Mouse (Mus musculus) right cerebral cortex, adult 2 months (tissue): ENCODE results near the gene Ftsj3.
"Not testable (repeated sequence)": the region's sequence is repeated elsewhere in the genome, so short reads cannot be mapped to it uniquely, and the experiment has no call there.

Experiments used
- DNase-seq, 2 experiments: peaks; one replicate each; pipeline ENCODE4 v3.0.0; 2021 to 2022; ENCODE audit warnings: low spot score in 2 of 2

The Ftsj3 gene

DNA sequence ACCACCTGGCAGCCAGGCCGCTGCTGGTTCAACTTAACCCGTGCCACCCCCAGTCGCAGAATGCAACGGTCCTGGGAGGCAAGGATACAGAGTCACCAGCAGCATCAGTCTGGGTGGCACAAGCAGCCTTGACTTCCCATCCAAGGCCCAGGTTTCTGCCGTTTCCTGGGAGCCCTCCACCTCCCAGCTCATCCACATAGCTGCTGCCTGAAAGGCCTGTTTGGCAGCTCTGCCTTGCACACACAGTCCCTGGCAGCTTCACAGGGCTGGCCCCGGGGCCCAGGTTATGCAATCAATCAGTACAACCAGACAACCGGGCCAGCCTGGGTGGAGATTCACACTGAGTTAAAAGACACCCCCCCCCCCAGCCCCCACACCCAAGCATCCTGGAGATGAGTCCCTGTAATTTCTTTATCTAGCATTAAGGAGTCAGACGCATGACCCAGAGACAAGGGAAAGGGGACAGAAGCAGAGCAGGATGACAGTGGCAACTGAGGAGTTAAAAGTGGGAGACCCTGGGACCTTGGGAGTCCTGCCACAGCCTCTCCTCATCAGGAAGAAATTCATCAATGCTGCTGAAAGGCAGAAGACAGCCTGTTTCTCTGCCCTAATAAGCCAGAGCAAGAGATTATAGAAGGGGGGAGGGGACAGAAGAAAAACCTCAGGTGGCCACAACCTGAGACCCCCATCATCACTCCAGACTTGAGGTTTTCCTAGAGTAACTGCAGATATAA is 12.6 kb upstream of the Ftsj3 start:
- DNase-seq = peak in 1 of 2 experiments; percentile 46

DNA sequence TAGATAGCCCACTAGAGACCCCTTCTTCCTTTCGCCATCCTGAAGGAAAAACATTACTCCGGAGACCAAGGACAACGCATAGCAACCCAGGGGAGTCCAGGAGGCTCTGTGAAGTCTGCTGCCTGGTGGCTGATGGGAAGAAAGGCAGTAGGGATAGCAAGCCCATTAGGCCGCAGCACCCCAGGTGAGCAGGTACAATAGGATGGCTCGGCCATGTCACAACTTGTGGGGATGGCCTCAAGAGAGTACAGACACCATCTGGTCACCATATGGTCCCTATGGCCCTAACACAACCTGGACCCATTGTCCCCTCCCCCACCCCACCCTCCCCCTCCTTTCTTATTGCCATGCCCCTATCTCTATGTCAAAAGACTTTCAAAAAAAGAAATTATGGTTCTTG is 12.0 kb upstream of the Ftsj3 start:
- DNase-seq = no peak

DNA sequence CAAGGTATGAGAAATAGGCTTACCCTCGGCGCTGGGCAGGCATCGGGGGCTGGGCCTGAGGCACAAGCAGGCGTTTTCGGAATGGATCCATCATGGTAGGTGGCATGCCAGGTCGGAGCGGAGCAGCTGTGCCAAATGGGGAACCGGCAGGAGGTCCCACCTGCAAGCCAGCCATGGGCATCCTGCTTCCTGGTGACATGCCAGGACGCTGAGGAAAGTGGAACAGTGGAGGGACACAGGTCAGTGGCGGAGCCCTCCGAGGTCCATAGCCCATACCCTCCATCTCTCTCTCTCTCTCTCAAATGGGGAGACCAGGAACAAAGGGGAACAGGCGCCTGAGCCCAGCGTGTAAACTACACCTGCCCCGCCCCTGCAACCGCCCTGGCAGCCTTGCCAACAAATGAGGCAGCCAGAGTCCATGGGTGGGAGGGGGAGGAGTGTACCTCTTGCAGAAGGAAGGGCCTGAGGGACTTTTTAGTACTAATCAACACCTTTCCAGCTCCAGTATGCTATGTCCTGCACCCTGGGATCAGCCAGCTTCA is 11.5 kb upstream of the Ftsj3 start:
- DNase-seq = no peak

DNA sequence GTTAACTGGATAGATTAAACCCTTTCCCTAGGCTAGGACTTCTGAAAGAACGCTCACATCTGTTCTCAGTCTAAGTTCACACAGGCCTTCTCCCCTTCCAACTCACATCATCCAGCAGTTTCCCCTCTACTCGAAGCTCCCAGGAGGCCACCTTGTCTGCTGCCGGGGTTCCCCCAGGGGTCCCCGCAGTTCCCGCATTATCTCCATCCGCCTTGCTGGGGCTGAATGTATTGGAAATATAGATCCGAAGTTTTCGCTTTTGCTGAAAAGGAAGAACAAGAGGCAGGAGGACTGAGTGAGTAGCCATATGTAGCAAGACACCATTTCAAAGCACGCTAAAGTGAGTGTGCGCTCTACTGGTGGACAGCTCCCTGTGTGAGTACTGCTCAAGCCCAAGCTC is 10.6 kb upstream of the Ftsj3 start:
- DNase-seq = no peak

DNA sequence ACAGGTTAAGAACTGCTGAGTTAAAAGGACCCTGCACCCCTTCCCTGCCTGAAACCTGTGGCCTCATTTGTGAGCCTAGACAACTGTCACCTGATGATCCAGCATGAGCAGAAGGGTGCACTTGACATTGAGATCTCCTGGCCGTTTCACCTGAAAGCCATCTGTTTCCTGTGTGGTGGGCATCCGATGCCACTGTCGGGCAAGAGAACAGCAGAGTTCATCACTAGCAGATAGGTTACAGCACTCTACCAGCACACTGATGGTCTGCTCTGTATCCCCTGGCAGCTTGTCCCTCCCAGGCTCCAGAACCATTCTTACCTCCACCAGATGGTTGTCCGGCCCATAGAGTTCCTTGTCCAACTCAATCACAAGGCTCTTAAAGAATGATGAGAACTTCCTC is 9.7 kb upstream of the Ftsj3 start:
- no peak for DNase-seq

DNA sequence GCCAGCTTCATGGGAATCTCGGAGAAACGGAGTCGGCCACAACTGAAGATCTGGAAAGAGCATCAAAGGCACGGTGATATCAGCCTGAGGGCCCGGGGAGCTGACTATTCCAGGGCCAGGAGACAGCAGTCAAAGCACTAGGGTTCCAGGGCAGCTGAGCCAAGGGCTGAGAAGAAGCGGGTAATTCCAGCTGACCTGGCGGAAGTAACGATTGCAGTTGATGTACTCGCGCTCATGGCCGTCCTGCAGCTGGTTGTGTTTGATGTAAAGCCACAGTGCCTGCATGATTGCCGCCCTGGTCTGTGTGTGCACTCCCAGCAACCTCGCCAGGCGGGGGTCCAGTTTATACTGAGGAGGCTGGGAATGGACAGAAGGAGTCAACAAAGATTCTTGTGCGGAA is 9.1 kb upstream of the Ftsj3 start:
- no peak for DNase-seq

DNA sequence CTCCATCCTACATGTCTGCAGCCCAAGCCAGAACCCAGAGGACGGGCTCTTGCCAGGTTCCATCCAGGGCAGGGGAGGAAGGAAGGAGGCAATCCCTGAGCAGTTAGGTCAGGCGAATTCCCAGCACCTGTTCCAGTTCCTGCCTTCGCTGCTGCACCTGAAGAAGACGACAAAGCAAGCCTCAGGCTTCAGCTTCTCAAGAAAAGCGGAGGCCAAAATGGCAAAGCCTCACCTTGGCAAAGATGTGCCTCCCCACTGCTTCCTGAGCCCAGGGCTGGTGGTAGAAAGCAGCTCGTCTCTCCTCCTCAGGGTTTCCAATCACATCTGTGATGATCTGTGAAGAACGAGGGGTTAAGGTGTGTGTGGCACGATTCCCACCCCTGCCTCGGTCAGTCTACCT is 8.1 kb upstream of the Ftsj3 start:
- DNase-seq = no peak

DNA sequence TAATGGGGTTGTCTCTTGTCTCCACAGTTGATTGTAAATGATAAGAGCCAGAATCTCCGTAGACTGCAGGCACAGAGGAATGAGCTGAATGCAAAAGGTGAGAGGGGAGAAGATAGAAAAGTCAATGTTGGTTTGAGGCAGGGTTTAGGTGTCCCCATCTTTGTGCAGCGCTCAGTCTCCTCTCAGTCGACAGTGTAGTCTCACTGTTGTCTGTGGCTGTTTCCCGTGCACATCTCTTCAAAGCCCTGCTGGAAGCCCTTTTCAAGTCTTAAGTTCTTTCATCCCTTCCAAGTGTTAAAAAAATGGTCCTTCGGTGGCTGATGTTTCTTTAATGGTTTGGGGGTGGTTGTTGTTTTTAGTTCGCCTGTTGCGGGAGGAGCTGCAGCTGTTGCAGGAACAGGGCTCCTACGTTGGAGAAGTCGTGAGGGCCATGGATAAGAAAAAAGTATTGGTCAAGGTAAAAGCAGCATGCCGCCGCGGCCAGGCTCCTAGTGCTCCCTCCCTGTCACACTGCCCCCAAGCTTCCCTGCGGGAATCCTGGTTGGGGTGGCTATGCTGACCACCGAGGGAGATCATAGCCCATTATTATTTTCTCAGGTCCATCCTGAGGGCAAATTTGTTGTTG is 5.1 kb upstream of the Ftsj3 start:
- DNase-seq = no peak

DNA sequence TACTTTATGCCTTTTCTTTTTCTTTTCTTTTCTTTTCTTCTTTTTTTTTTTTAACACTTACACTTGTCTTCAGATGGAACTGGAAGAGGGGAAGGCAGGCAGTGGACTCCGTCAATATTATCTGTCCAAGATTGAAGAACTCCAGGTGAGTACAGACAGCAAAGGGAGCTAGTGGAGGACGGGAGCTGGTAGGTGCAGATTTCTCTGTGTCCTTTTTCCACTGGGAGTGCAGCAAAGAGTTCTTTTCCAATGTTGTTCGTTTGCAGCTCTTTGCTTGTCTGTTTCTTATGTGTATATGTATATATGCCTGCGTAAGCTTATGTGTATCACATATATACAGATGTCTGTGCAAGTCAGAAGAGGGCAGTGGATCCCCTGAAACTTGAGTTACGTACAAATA is 896 bp upstream of the Ftsj3 start:
- DNase-seq = no peak

DNA sequence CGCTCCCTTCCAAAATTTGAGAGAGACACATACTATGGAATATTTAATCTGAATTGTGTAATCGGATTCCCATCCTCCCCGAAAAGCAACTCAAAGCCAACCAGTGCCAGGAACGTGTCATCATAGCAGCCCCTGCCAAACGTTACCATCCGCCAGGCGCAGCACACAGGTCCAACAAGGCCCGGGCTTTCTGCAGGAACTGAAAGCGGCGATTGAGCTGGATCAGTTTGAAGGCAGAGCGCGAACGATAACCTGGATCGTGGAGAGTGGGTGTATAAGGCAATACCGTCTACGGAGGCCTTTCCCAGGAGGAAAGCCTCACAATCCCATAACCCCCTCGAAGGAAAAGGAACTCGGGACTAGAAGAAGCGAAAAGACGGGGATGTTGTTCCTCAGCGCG is 705 bp downstream of the Ftsj3 start:
- DNase-seq = no peak

DNA sequence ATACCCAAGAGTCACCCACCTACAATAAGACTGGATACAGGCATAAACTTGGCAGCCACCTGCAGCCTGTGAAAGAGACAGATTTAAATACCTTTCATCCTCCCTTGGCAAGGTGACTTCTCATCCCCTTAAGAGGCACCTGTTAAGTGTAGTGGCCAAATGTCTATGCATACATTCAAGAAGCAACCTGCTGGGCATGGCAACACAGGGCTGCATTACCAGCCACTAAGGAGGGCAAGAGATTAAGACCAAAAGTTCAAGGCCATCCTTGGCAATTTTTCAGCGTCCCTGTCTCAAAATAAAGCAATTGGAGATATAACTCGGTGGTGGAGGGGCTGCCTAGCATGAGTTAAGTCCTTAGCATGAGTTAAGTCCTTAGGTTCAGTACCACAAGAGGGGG is 1.1 kb downstream of the Ftsj3 start:
- DNase-seq = no peak

DNA sequence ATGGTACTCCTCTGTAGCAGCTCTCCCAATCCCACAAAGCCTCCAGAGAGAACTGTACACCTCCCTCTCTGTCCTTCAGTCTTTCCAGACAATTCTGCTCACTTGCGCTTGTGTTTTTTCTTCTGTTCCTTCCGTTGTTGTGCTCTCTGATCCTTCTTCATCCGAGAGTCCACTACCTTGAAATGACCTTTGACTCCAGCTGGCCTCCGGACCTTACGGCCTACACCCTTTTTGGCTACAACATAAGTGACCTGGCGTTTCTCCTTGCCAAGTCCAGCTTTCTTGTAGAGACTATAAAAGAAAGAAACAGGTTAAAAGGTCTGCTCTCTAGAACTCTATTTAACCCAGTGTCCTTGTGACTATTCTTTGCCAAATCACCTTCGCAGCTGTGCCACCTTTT is 6.6 kb downstream of the Ftsj3 start:
- DNase-seq = no peak

DNA sequence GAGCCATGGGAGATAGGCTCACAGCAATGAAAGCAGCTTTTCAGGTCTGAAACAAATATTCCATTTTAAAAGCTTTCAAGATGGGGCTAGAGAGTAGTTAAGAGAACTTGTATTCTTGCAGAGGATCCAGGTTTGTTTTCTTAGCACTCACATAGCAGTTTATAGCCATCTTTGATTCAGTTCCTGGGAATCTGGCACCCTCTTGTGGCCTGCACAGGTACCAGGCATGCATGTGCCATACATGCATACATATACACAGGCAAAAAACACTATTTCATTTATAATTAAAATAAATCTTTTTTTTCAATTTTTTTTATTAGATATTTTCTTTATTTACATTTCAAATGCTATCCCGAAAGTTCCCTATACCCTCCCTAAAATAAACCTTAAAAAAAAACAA is 9.0 kb downstream of the Ftsj3 start:
- no peak for DNase-seq

DNA sequence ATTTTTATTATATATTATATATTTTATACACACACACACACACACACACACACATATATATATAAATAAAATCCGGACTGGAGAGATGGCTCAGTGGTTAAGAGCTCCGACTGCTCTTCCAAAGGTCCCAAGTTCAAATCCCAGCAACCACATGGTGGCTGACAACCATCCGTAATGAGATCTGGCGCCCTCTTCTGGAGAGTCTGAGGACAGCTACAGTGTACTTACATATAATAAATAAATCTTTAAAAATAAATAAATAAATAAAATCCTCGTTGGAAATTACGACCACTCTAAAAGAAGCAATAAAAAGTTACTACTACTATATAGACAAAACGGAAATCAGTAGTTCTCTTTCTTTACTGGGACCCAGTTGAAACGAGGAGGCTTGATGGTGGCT is 21.9 kb downstream of the Ftsj3 start:
- not testable (repeated sequence) for DNase-seq

DNA sequence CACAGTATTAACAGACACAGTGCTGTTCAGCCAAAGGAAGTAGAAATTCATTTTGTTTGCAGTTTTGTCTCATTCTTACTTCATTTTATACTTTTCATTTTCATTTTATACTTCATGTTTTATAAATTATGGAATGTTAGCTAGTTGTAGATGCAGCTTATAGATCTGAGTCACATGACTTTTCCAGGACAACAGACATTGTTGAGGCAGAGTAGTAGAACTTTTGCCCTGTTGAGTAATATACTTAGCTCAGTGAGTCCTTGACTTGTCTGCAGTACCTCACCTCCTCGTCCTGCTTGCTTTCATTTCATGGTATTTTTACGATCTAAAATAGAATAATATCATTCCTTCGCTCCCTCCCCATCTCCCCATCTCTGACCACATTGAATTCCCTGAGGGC is 35.3 kb downstream of the Ftsj3 start:
- no peak for DNase-seq

DNA sequence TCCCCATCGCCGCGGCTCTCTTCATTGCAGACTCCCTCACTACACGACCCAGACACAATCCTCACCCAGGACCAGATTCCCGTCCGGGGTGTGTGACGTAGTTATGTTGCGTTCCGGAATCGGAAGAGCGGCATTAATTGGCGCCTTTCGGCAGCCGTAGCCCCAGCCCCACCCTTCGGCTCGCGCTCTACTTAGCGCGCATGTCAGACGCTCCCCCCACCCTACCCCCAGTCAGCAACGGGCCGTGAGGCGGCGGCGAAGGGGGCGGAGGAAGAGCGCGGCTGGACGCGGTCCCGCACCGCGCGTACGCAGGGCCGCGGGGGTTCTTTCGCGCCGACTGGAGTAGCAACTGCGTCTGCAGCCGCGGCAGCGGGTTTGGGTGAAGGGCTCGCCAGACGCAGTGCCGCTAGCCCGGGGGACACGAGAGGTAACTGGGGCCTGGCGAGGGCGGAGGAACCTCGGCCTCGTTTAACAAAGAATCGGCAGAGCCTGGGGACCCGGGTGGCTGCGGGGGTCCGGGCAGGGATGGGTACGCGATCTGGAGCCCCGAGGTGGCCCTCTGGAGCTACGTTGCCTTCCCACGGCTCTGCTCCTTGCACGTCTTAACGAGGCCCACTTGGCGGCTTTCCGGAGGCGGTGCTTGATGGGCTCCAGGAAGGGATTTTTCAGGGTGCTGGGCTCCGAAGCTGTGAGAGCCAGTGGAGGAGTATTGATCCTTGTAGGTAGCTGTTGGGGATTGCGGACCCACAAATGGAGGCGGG is 39.0 kb downstream of the Ftsj3 start, which contains the start of gene Ddx42:
Ddx42 (plus strand) TSS at position 197 of the 761 bp plus-strand sequence.
- peak; percentile 88 to 91 for DNase-seq

DNA sequence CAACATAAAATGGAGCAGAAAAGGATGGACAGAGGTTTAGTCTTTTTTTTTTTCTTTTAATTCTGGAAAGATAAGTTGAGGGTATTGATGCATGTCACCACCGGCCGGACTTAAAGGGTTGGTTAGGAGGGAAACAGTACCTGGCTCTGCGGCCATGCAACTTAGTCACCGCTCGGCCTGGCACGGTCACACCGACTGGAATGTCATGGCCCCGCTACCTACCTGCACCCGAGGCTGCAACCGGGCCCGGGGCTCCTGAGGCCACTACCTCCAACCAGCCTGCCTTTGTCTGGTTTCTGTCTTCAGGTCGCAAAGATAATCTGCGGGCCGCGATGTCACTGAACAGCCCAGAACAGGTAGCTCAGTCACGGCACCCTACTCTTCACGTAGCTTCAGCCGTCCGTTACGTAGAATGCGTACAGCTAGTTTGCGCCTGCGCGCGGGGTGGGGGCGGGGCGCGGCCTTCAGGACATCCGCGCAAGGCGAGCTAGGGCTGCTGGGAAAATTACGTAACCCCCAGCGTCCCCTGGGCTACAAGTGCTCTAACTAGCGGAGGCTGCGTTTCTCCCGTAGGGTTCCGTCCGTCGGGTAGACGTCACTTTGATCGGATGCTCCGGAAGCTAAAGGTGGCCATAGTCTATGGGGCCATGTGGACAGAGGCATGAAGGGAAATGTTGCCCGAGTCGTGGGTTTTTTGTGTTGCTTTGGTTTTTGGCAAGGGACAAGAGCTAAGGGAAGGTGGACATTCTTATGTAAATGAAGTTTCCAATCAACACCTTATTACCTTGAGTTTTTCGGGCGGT is 39.8 kb downstream of the Ftsj3 start, which contains the start of gene Ccdc47:
Ccdc47 (minus strand) TSS at position 418 of the 803 bp plus-strand sequence.
- DNase-seq = peak; percentile 95 to 97

DNA sequence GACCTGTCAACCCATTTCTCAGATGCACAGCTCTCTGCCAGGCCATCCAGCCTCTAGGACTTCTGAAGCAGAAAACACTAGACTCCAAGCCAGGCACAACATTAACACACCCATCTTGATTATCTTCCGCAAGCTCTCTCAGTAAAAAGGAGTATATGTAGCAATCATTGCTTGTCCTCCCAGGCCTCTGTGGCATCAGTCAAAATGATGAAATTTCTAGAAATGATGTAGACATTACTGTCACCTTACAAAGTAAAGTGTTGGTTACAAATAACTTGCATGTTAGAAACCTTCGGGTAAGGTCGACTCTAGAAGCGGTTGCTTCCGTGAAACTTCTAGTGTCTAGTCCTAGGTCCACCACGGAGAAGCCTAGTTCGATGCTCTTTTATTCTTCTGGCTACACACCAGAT is 40.4 kb downstream of the Ftsj3 start:
- no peak for DNase-seq

DNA sequence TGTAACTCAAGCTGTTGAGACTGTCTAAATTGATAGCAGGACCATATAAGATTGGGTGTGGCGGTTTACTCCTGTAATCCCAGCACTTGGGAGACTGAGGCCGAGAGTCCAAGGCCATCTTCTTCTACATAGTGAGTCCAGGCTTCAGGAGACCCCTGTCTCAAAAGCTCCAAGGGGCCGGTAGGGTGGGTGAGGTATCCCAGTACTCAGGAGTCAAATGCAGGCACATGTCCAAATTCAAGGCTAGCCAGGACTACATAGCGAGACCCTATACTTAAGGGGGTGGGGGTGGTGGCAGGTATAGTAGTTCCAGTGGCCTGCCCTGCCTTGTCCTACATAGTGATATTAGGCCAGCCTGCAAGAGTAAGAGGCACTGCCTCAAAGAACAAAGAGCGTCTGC is 41.0 kb downstream of the Ftsj3 start:
- DNase-seq = no peak

DNA sequence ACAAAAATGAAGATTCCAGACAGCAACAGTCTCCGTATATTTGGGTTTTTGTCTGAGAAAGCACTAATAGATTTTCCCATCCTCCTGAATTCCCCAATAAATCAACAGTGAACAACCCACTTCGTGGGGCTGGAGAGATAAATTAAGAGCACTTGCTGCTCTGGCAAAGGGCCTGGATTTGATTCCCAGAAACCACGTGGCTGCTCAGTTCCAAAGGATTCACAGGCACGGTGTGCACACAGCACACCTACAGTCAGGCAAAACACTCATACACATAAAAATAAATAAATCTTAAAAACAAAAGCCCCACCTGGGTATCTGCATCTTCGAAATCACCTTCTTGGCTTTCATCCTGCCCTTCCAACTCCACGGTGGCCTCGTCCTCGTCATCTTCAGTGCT is 43.1 kb downstream of the Ftsj3 start:
- DNase-seq = no peak

DNA sequence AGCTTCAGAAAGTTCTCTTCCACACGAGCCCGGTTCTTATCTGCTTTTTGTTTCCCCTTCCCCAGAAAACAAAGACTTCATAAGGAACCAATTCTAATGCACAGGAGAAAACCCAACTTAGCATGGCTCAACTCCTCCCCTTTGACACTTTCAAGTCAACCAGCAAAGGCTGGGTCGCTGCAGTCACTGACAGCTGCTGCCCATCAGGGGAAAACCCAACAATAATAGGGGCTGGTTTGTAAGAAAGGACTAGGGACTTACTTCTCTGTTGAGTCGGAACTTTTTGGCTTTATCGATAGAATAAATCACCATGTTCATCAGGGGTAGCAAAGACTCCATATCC is 53.8 kb downstream of the Ftsj3 start, which contains the start of gene Strada:
Strada (minus strand) TSS at position 46 of the 343 bp plus-strand sequence.
- DNase-seq = no peak
